Mouse (Mus musculus) stomach, postnatal 0 days (tissue): Measurements from ENCODE around the gene Lrmda. TPM values are rescaled to one million over a fixed set of nuclear protein-coding genes. Genes with fewer than 3 reads are reported as not detected.

Experiments used
- ATAC-seq: fragments of 200-750 bp; cut with Nextera tagmentation; 2 replicates; pipeline ENCODE4 v1.8.0; 2017; ENCODE audit not compliant: low FRiP score, low TSS enrichment
- DNase-seq: peaks from one replicate; pipeline ENCODE4 v3.0.0-alpha.2; 2016; ENCODE audit warnings: low spot score
- H3K27ac ChIP-seq: fragments of 300-500 bp; sonication (generic); replicated peaks from 2 replicates; pipeline ENCODE4 v1.5.1; 2014; ENCODE audit warnings: mild to moderate bottlenecking, control low read depth
- H3K27me3 ChIP-seq: fragments of 300-500 bp; sonication (generic); 2 replicates; pipeline ENCODE4 v1.6.1; 2014; ENCODE audit warnings: low read length; ENCODE audit not compliant: control insufficient read depth, insufficient read depth
- H3K36me3 ChIP-seq: fragments of 300-500 bp; sonication (generic); 2 replicates; pipeline ENCODE4 v1.6.1; 2014; ENCODE audit warnings: low read length, mixed read lengths; ENCODE audit not compliant: control insufficient read depth, insufficient read depth
- H3K4me1 ChIP-seq: fragments of 300-500 bp; sonication (generic); replicated peaks from 2 replicates; pipeline ENCODE4 v1.6.1; 2014; ENCODE audit warnings: antibody characterized with exemption; ENCODE audit not compliant: control insufficient read depth, insufficient read depth
- H3K4me2 ChIP-seq: fragments of 300-500 bp; sonication (generic); replicated peaks from 2 replicates; pipeline ENCODE4 v1.6.1; 2014; ENCODE audit warnings: low read depth, mild to moderate bottlenecking, control low read depth, moderate library complexity
- H3K4me3 ChIP-seq: fragments of 300-500 bp; sonication (generic); 2 replicates; pipeline ENCODE4 v1.5.1; 2014; ENCODE audit warnings: low read depth, low read length, control low read depth
- H3K9ac ChIP-seq: fragments of 300-500 bp; sonication (generic); 2 replicates; pipeline ENCODE4 v1.6.1; 2014; ENCODE audit warnings: mild to moderate bottlenecking, low read length, control low read depth, mixed read lengths
- H3K9me3 ChIP-seq: fragments of 300-500 bp; sonication (generic); 2 replicates; pipeline ENCODE4 v1.6.1; 2016; ENCODE audit warnings: low read length; ENCODE audit not compliant: control insufficient read depth
- CTCF ChIP-seq: IDR thresholded peaks from 2 replicates; pipeline ENCODE4 v1.5.1; 2016; ENCODE audit warnings: antibody characterized with exemption, low read depth, mild to moderate bottlenecking, moderate library complexity
- EP300 ChIP-seq: optimal IDR thresholded peaks from 2 replicates; pipeline ENCODE3; 2016; ENCODE audit warnings: antibody characterized with exemption
- WGBS: fragments of 180-500 bp; shearing (Covaris S2); extraction: QIAGEN DNeasy Blood & Tissue Kit; methylation state at CpG from one replicate; pipeline ENCODE4 v1.1.7; 2014; 5-methylcytosine and 5-hydroxymethylcytosine counted together
- polyA plus RNA-seq: library from polyadenylated mRNA; unstranded; fragments of >200 nt; fragmentation: Nextera tagmentation; extraction: Ambion mirVana; gene quantifications from 2 replicates; pipeline ENCODE4 v1.2.1, GENCODE M21; 2015

Gene Lrmda
- polyA plus RNA-seq, 1 experiment from 2014 or later, result 0.39 TPM

- WGBS, result 25% methylated on average over 16 of the region's 16 CpGs
- Histone ChIP-seq H3K4me1 (no peaks in the 10 kb centered on the region; the same call in 1 of the 2 replicates), H3K9ac (no peak overlapping the region), H3K27me3 (no peaks in the 10 kb centered on the region), H3K4me2 (no peak overlapping the region), H3K9me3 (no peaks in the 10 kb centered on the region), H3K27ac (no peak overlapping the region), H3K36me3 (no peaks in the 10 kb centered on the region), H3K4me3 (no peak overlapping the region)
- TF ChIP-seq EP300, result peak; percentile 60
- TF ChIP-seq CTCF, result no peak
- DNase-seq (no peak), ATAC-seq (peak; percentile 35; the same call in 1 of the 2 replicates)
These were observed 996.0 kb downstream of the Lrmda start for GRCm38 (mm10) chr14:23015321-23016067.

- no peaks in the 10 kb centered on the region; the same call in 1 of the 2 replicates for H3K4me1 ChIP-seq
- no peak overlapping the region for H3K27ac ChIP-seq
- 22% methylated on average over 1 of the region's 1 CpGs for WGBS
- no peaks in the 10 kb centered on the region for H3K27me3 ChIP-seq
- DNase-seq (no peak), ATAC-seq (no peak)
- no peak overlapping the region for H3K4me3 ChIP-seq
- no peak for TF ChIP-seq EP300
- TF ChIP-seq CTCF, result no peak
- H3K9ac ChIP-seq, result no peak overlapping the region
- no peak overlapping the region for H3K4me2 ChIP-seq
- H3K9me3 ChIP-seq, result no peaks in the 10 kb centered on the region
- H3K36me3 ChIP-seq, result no peaks in the 10 kb centered on the region
These were observed 996.6 kb downstream of the Lrmda start for GRCm38 (mm10) chr14:23016068-23016611.

- H3K9me3 ChIP-seq, result no peaks in the 10 kb centered on the region
- TF ChIP-seq EP300 (no peak), CTCF (no peak)
- no peak for ATAC-seq
- H3K4me1 ChIP-seq, result no peaks in the 10 kb centered on the region
- 86% methylated on average over 7 of the region's 7 CpGs for WGBS
- H3K27ac ChIP-seq, result no peak overlapping the region
- no peak overlapping the region for H3K4me3 ChIP-seq
- H3K9ac ChIP-seq, result no peak overlapping the region
- H3K4me2 ChIP-seq, result no peak overlapping the region
- no peaks in the 10 kb centered on the region for H3K36me3 ChIP-seq
- DNase-seq, result no peak
- H3K27me3 ChIP-seq, result no peaks in the 10 kb centered on the region
These were observed 1021.5 kb downstream of the Lrmda start for GRCm38 (mm10) chr14:23041002-23041401.

GRCm38 (mm10) chr14:23045322-23045721 is 1025.8 kb downstream of the Lrmda start:
- no peak for TF ChIP-seq CTCF
- no peak for TF ChIP-seq EP300
- no peak overlapping the region for H3K9ac ChIP-seq
- 70% methylated on average over 1 of the region's 1 CpGs for WGBS
- no peaks in the 10 kb centered on the region for H3K4me1 ChIP-seq
- no peaks in the 10 kb centered on the region for H3K27me3 ChIP-seq
- DNase-seq (no peak), ATAC-seq (no peak)
- no peaks in the 10 kb centered on the region for H3K9me3 ChIP-seq
- no peak overlapping the region for H3K4me2 ChIP-seq
- no peak overlapping the region for H3K27ac ChIP-seq
- H3K4me3 ChIP-seq, result no peak overlapping the region
- no peaks in the 10 kb centered on the region for H3K36me3 ChIP-seq

GRCm38 (mm10) chr14:23046330-23046729 is 1026.8 kb downstream of the Lrmda start:
- H3K4me2 ChIP-seq, result no peak overlapping the region
- H3K9me3 ChIP-seq, result no peaks in the 10 kb centered on the region
- DNase-seq, result peak; percentile 57
- TF ChIP-seq EP300, result no peak
- peak; percentile 91 for TF ChIP-seq CTCF
- WGBS, result 21% methylated on average over 4 of the region's 4 CpGs
- H3K4me1 ChIP-seq, result no peaks in the 10 kb centered on the region
- no peak overlapping the region for H3K27ac ChIP-seq
- no peak overlapping the region for H3K9ac ChIP-seq
- ATAC-seq, result no peak
- H3K36me3 ChIP-seq, result no peaks in the 10 kb centered on the region
- no peak overlapping the region for H3K4me3 ChIP-seq
- no peaks in the 10 kb centered on the region for H3K27me3 ChIP-seq

GRCm38 (mm10) chr14:23051441-23051840 is 1031.9 kb downstream of the Lrmda start:
- TF ChIP-seq CTCF (no peak), EP300 (no peak)

More at GRCm38 (mm10) chr14:23051441-23051840, 1031.9 kb downstream of the Lrmda start:
- H3K9me3 ChIP-seq, result no peaks in the 10 kb centered on the region
- no peak overlapping the region for H3K4me3 ChIP-seq
- no peak overlapping the region for H3K27ac ChIP-seq
- H3K4me1 ChIP-seq, result no peaks in the 10 kb centered on the region
- no peak overlapping the region for H3K4me2 ChIP-seq
- no peak overlapping the region for H3K9ac ChIP-seq
- 70% methylated on average over 7 of the region's 7 CpGs for WGBS
- H3K36me3 ChIP-seq, result no peaks in the 10 kb centered on the region
- DNase-seq, result no peak
- no peaks in the 10 kb centered on the region for H3K27me3 ChIP-seq
- ATAC-seq, result no peak
